ENCODE assay signal across 8 mouse cellular contexts in the genomic region with DNA sequence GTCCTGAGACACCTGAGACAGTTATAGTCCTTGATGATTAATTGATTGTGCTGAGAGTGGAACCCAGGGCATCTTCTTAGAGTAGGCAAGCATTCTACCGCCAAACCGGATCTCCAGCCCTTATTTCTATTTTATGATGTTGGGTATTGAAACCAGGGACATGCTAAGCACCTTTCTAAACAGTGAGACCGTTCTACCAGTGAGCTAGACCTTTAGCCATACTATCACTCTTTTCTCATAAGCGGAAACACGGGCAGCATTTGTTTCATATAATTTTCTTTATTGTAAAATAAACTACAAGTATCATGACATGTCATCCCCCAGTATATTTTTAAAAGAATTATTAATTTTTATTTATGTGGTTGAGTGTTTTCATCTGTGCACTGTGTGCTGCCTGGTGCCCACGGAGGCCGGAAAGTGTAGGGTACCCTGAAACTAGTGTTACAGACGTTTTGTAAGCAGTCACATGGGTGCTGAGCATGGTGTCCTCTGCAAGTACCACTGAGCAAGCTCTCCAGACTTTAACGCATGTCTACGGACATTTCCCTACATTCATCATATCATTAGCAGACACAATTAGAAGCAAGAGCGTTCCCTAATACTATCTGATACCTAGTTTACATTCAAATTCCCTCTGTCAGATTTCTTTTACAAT. TPM values are rescaled to one million over a fixed set of nuclear protein-coding genes. Genes with fewer than 3 reads are reported as not detected.
A peak's percentile ranks its signal among the peaks of the same experiment; 100 is the strongest.
DNase-seq lines count a peak whose midpoint lies in the region; ATAC-seq and TF ChIP-seq lines count a peak whose summit lies in the region.

No protein-coding gene starts in this region.

- peak overlapping the region; percentile 50 for H3K4me3 ChIP-seq in thymus, adult 2 months (ENCODE audit: control insufficient read depth, insufficient read depth, low read length)
- H3K4me3 ChIP-seq in liver, embryonic 13.5 days (replicated peaks), result peak overlapping the region; percentile 57

- H3K4me2 ChIP-seq in liver, embryonic 13.5 days, result peak overlapping the region; percentile 72

- H3K4me1 ChIP-seq in thymus, adult 2 months (replicated peaks; ENCODE audit: control insufficient read depth, insufficient read depth, low read length), result peaks cover 6% of the 10 kb centered on the region
- peaks cover 30% of the 10 kb centered on the region for H3K4me1 ChIP-seq in liver, embryonic 13.5 days (replicated peaks)

- no peak for TF ChIP-seq CTCF in thymus, adult 2 months (IDR thresholded peaks at IDR 0.05; ENCODE audit: borderline replicate concordance, control insufficient read depth, extremely low read depth, insufficient read depth, low read length, poor library complexity)

- WGBS in thymus, adult 2 months, result 72% methylated on average over 11 of the region's 11 CpGs
- 58% methylated on average over 11 of the region's 11 CpGs for WGBS in liver, embryonic 13.5 days (ENCODE audit: insufficient replicate concordance)

- no peaks in the 10 kb centered on the region for H3K9me3 ChIP-seq in liver, embryonic 13.5 days (replicated peaks)

- no peak for DNase-seq in frontal cortex, postnatal 25 days (ENCODE audit: low spot score in 2 of 2)
- DNase-seq in thymus, adult 2 months, result no peak
- no peak for DNase-seq in thymus, postnatal 14 days
- no peak for DNase-seq in liver, embryonic 13.5 days
- no peak for DNase-seq in embryo, embryonic 10 days (ENCODE audit: low spot score)
- DNase-seq in testis, postnatal 10 days (ENCODE audit: low spot score), result no peak
- no peak for DNase-seq in kidney, adult 18-20 months

- H3K27ac ChIP-seq in thymus, adult 2 months (ENCODE audit: control insufficient read depth, insufficient read depth, low read length), result no peak overlapping the region
- peak overlapping the region; percentile 79 for H3K27ac ChIP-seq in liver, embryonic 13.5 days

- no peak for TF ChIP-seq POLR2A in thymus, adult 2 months (IDR thresholded peaks at IDR 0.05; ENCODE audit: control insufficient read depth, extremely low read depth, insufficient read depth, low read length, poor library complexity)

- no peaks in the 10 kb centered on the region for H3K36me3 ChIP-seq in thymus, adult 2 months (ENCODE audit: control insufficient read depth, insufficient read depth, low read length)
- H3K36me3 ChIP-seq in liver, embryonic 13.5 days, result no peaks in the 10 kb centered on the region

- ATAC-seq in frontal cortex, adult (ENCODE audit: low TSS enrichment), result peak; percentile 53; the same call in 1 of the 2 replicates
- peak; percentile 29 for ATAC-seq in liver, embryonic 13.5 days (ENCODE audit: low read depth)

- H3K9ac ChIP-seq in liver, embryonic 13.5 days, result peak overlapping the region; percentile 76

- no peaks in the 10 kb centered on the region for H3K27me3 ChIP-seq in thymus, adult 2 months (ENCODE audit: control insufficient read depth, insufficient read depth, low read length)
- no peaks in the 10 kb centered on the region for H3K27me3 ChIP-seq in liver, embryonic 13.5 days

RNA-seq across cellular contexts. Expression of gene Zkscan3, which starts 6.4 kb away (rescaled TPM):
- polyA plus RNA-seq in thymus, adult 2 months (2012; rRNA removed), result 24.8 and 30.4 TPM in 2 replicates
- 30.1 and 33.6 TPM in 2 replicates for polyA plus RNA-seq in liver, embryonic 13.5 days (2015; fragmentation: Nextera tagmentation; extraction: Ambion mirVana)

RNA-seq across cellular contexts. Expression of gene Pgbd1, which starts 31.9 kb away (rescaled TPM):
- polyA plus RNA-seq in thymus, adult 2 months (2012; rRNA removed), result 0.36 and 0.55 TPM in 2 replicates
- polyA plus RNA-seq in liver, embryonic 13.5 days (2015; fragmentation: Nextera tagmentation; extraction: Ambion mirVana), result 1.6 and 1.7 TPM in 2 replicates

RNA-seq across cellular contexts. Expression of gene Zscan26, which starts 44.6 kb away (rescaled TPM):
- 8.2 and 11.3 TPM in 2 replicates for polyA plus RNA-seq in thymus, adult 2 months (2012; rRNA removed)
- polyA plus RNA-seq in liver, embryonic 13.5 days (2015; fragmentation: Nextera tagmentation; extraction: Ambion mirVana), result 7.0 and 7.6 TPM in 2 replicates

RNA-seq across cellular contexts. Expression of gene Zscan12, which starts 46.3 kb away (rescaled TPM):
- 1.5 and 1.6 TPM in 2 replicates for polyA plus RNA-seq in thymus, adult 2 months (2012; rRNA removed)
- polyA plus RNA-seq in liver, embryonic 13.5 days (2015; fragmentation: Nextera tagmentation; extraction: Ambion mirVana), result 4.4 and 5.0 TPM in 2 replicates

RNA-seq across cellular contexts. Expression of gene Nkapl, which starts 59.4 kb away (rescaled TPM):
- 0.11 and 0.12 TPM in 2 replicates for polyA plus RNA-seq in thymus, adult 2 months (2012; rRNA removed)
- polyA plus RNA-seq in liver, embryonic 13.5 days (2015; fragmentation: Nextera tagmentation; extraction: Ambion mirVana), result 0.86 and 0.92 TPM in 2 replicates
